In the genomic region with DNA sequence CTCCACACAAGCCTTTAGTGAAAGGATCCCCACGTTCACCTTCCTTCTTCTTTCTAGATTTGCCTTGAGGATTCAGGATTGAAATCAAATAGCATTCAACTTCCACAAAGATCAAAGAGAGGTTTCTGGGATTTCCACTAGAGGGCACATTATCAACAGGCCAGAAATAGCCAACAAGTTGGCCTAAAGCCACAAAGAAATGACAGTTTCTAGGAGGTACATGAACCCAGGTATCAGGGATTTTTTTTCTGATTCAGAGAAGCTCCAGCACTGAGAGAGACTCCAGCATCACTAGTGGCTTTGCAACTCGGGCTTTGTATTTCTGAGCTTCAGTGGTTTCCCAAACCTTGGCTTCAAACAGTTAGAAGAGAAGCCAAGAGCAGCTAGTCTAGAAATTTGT, we compare ENCODE assay signal across 9 mouse cellular contexts.
DNase-seq lines count a peak whose midpoint lies in the region; ATAC-seq and TF ChIP-seq lines count a peak whose summit lies in the region.
"Had no signal": no experiment of that assay in that cellular context is flagged by ENCODE, and none has a peak within 500 bp of the region (broad histone marks: within the 10 kb centered on the region; RNA-seq: fewer than 3 reads in every experiment).

No protein-coding gene starts in this region.

- H3K4me2 ChIP-seq in kidney, embryonic 14.5 days (replicated peaks; ENCODE audit: low read depth, low read length), result no peak overlapping the region
- H3K4me2 ChIP-seq: embryonic facial prominence, embryonic 13.5 days; limb, embryonic 13.5 days had no signal

- H3K4me3 ChIP-seq in kidney, adult 2 months (ENCODE audit: insufficient read depth, low read depth, low read length), result no peak overlapping the region
- H3K4me3 ChIP-seq in kidney, embryonic 14.5 days (ENCODE audit: low read length), result no peak overlapping the region
- no peak overlapping the region for H3K4me3 ChIP-seq in MEL (ENCODE audit: control insufficient read depth in 1 of 2, insufficient read depth in 1 of 2, low read depth in 2 of 2, low read length in 2 of 2)
- H3K4me3 ChIP-seq: embryonic facial prominence, embryonic 13.5 days; limb, embryonic 13.5 days had no signal

- WGBS in kidney, adult 2 months, result 31% methylated on average over 2 of the region's 2 CpGs
- 47% methylated on average over 2 of the region's 2 CpGs for WGBS in kidney, embryonic 14.5 days

- no peak for TF ChIP-seq POLR2A in kidney, adult 2 months (IDR thresholded peaks at IDR 0.05; ENCODE audit: low read depth, low read length)
- no peak for TF ChIP-seq POLR2A in MEL (IDR thresholded peaks at IDR 0.05; ENCODE audit: control insufficient read depth in 1 of 2, insufficient read depth in 1 of 2, low read depth in 1 of 2, low read length in 2 of 2, poor library complexity in 1 of 2)

- no peak for ATAC-seq in kidney, embryonic 14.5 days (ENCODE audit: low FRiP score, low TSS enrichment)
- peak; percentile 56 for ATAC-seq in inflammation-experienced regulatory T-cells, adult 6 months

- no peaks in the 10 kb centered on the region for H3K9me3 ChIP-seq in kidney, embryonic 14.5 days (ENCODE audit: control insufficient read depth, low read length)
- no peaks in the 10 kb centered on the region for H3K9me3 ChIP-seq in MEL (replicated peaks; ENCODE audit: insufficient read depth, low read length)
- H3K9me3 ChIP-seq: embryonic facial prominence, embryonic 13.5 days; limb, embryonic 13.5 days had no signal

- H3K79me2 ChIP-seq in MEL (ENCODE audit: control insufficient read depth, insufficient read depth, low read length, poor library complexity), result no peaks in the 10 kb centered on the region

- no peak overlapping the region for H3K9ac ChIP-seq in kidney, embryonic 14.5 days (ENCODE audit: low read depth, low read length)
- H3K9ac ChIP-seq in MEL (ENCODE audit: control insufficient read depth, low read depth, low read length, poor library complexity, severe bottlenecking), result no peak overlapping the region
- H3K9ac ChIP-seq: embryonic facial prominence, embryonic 13.5 days; limb, embryonic 13.5 days had no signal

- no peaks in the 10 kb centered on the region for H3K27me3 ChIP-seq in kidney, adult 2 months (replicated peaks; ENCODE audit: control insufficient read depth, insufficient read depth, low read length)
- no peaks in the 10 kb centered on the region for H3K27me3 ChIP-seq in kidney, embryonic 14.5 days (ENCODE audit: control insufficient read depth, insufficient read depth, low read length)
- no peaks in the 10 kb centered on the region for H3K27me3 ChIP-seq in MEL (ENCODE audit: control insufficient read depth in 1 of 2, insufficient read depth in 2 of 2, low read length in 2 of 2)
- H3K27me3 ChIP-seq: embryonic facial prominence, embryonic 13.5 days had no signal

- no peaks in the 10 kb centered on the region for H3K4me1 ChIP-seq in kidney, adult 2 months (ENCODE audit: control insufficient read depth, insufficient read depth, low read length)
- H3K4me1 ChIP-seq in kidney, embryonic 14.5 days (ENCODE audit: control insufficient read depth, insufficient read depth, low read length), result no peaks in the 10 kb centered on the region
- no peaks in the 10 kb centered on the region for H3K4me1 ChIP-seq in MEL (ENCODE audit: control insufficient read depth in 1 of 2, insufficient read depth in 2 of 2, low read length in 2 of 2)
- H3K4me1 ChIP-seq: embryonic facial prominence, embryonic 13.5 days; limb, embryonic 13.5 days had no signal

- DNase-seq in kidney, adult 2 months, result peak; percentile 54
- peak; percentile 66 for DNase-seq in CD4-positive, CD25-positive, alpha-beta regulatory T cell, adult 2 months (ENCODE audit: low read depth, low spot score)
- peak; percentile 56 for DNase-seq in MEL (ENCODE audit: low read depth, low spot score)
- DNase-seq in urinary bladder, adult 18-20 months (ENCODE audit: low spot score in 2 of 2), result no peak
- no peak for DNase-seq in spleen, postnatal 4 days (ENCODE audit: low spot score in 2 of 2)

- H3K36me3 ChIP-seq in kidney, adult 2 months (ENCODE audit: control insufficient read depth, insufficient read depth, low read length), result no peaks in the 10 kb centered on the region
- H3K36me3 ChIP-seq in kidney, embryonic 14.5 days (ENCODE audit: control insufficient read depth, insufficient read depth, low read length), result no peaks in the 10 kb centered on the region
- H3K36me3 ChIP-seq in MEL (ENCODE audit: control insufficient read depth in 1 of 2, insufficient read depth in 2 of 2, low read length in 2 of 2), result no peaks in the 10 kb centered on the region
- H3K36me3 ChIP-seq: embryonic facial prominence, embryonic 13.5 days; limb, embryonic 13.5 days had no signal

- TF ChIP-seq EP300 in MEL (IDR thresholded peaks at IDR 0.05; ENCODE audit: low read depth in 1 of 2, low read length in 2 of 2), result no peak

- 0 out of 2 replicates have a peak, but pooled peaks have one; percentile 18 for TF ChIP-seq CTCF in kidney, adult 2 months (conservative IDR thresholded peaks at IDR 0.05; ENCODE audit: insufficient read depth, insufficient read length, low read depth, low read length)
- TF ChIP-seq CTCF in MEL (IDR thresholded peaks at IDR 0.05 in 2 of 3, conservative IDR thresholded peaks at IDR 0.05 in 1 of 3; ENCODE audit: control insufficient read depth in 1 of 3, insufficient read depth in 1 of 3, low read depth in 2 of 3, low read length in 3 of 3, poor library complexity in 1 of 3, severe bottlenecking in 1 of 3), result peak in 2 of 3 experiments; percentile 48 to 75; a peak in 3 of 6 replicates

- TF ChIP-seq RAD21 in MEL (IDR thresholded peaks at IDR 0.05; ENCODE audit: low read depth, low read length), result peak; percentile 80

- no peak overlapping the region for H3K27ac ChIP-seq in kidney, adult 2 months (ENCODE audit: insufficient read depth, low read depth, low read length)
- H3K27ac ChIP-seq in kidney, embryonic 14.5 days (ENCODE audit: low read depth, low read length), result no peak overlapping the region
- no peak overlapping the region for H3K27ac ChIP-seq in MEL (ENCODE audit: control insufficient read depth, low read depth, low read length)
- H3K27ac ChIP-seq: embryonic facial prominence, embryonic 13.5 days; limb, embryonic 13.5 days had no signal

TF ChIP-seq in MEL, 35 proteins besides CTCF, POLR2A, EP300 and RAD21:
- no peak for TF ChIP-seq CHD1 (IDR thresholded peaks at IDR 0.05; ENCODE audit: low read depth, low read length)
- TF ChIP-seq SMC3 (IDR thresholded peaks at IDR 0.05; ENCODE audit: low read depth, low read length), result peak; percentile 93
- no peak for TF ChIP-seq ZKSCAN1 (IDR thresholded peaks at IDR 0.05; ENCODE audit: low read depth, low read length)
- TF ChIP-seq KAT2A (conservative IDR thresholded peaks at IDR 0.05; ENCODE audit: low read depth, low read length), result no peak
- no peak for TF ChIP-seq MXI1 (IDR thresholded peaks at IDR 0.05; ENCODE audit: low read depth, low read length)
- TF ChIP-seq USF1 (IDR thresholded peaks at IDR 0.05; ENCODE audit: low read depth, low read length), result no peak
- no peak for TF ChIP-seq ELF1 (IDR thresholded peaks at IDR 0.05; ENCODE audit: low read depth, low read length)
- peak; percentile 87 for TF ChIP-seq ZC3H11A (IDR thresholded peaks at IDR 0.05; ENCODE audit: low read depth, low read length)

Comparison
In these comparisons a context has a peak if more than half of its experiments do, and no peak if none do; other contexts are left out.
1. DNase-seq: peak in kidney, adult 2 months (single experiment), CD4-positive, CD25-positive, alpha-beta regulatory T cell, adult 2 months (single experiment) and MEL (single experiment); none in urinary bladder, adult 18-20 months (0 of 2) and spleen, postnatal 4 days (0 of 2).